In the genomic region with DNA sequence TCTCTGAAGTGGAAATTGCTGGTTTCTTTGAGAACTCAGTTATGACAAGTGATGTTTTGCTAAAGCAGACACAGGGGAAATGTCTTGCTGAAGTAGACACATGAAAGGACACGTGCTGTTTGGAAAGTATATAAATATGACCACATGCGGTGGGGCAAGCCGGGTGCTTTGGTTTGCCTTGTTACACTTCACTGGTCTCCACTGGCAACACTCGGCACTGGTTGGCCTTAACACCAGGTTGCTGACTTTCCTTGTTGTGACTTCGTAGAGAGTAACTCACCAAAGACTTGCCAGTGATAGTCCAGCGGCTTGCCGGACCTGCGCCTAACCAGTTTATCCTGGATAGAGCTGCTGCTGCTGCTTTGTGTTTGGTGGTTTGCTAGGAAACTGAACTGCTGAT, we compare ENCODE assay signal across 25 mouse cellular contexts. TPM values are rescaled to one million over a fixed set of nuclear protein-coding genes. Genes with fewer than 3 reads are reported as not detected.
A peak's percentile ranks its signal among the peaks of the same experiment; 100 is the strongest.
DNase-seq lines count a peak whose midpoint lies in the region; ATAC-seq and TF ChIP-seq lines count a peak whose summit lies in the region.
"Had no signal": no experiment of that assay in that cellular context is flagged by ENCODE, and none has a peak within 500 bp of the region (broad histone marks: within the 10 kb centered on the region; RNA-seq: fewer than 3 reads in every experiment).

No protein-coding gene starts in this region.

- WGBS in heart, adult 2 months: 74% methylated on average over 8 of the region's 8 CpGs
- 78% methylated on average over 8 of the region's 8 CpGs for WGBS in kidney, embryonic 16.5 days
- 70% methylated on average over 8 of the region's 8 CpGs for WGBS in lung, adult 2 months

- no peak for ATAC-seq in kidney, embryonic 16.5 days (ENCODE audit: low FRiP score, low TSS enrichment)
- peak; percentile 15; the same call in 1 of the 2 replicates for ATAC-seq in neutrophil, adult 5-6 weeks (ENCODE audit: extremely low read depth, insufficient number of reproducible peaks, low FRiP score, poor library complexity, severe bottlenecking)
- ATAC-seq: forebrain, embryonic 16.5 days; intestine, postnatal 0 days; midbrain, embryonic 16.5 days had no signal

- no peak overlapping the region for H3K4me3 ChIP-seq in heart, adult 2 months
- no peak overlapping the region for H3K4me3 ChIP-seq in kidney, embryonic 16.5 days (ENCODE audit: low read length)
- H3K4me3 ChIP-seq in lung, adult 2 months (replicated peaks; ENCODE audit: extremely low read depth, low read depth, low read length): no peak overlapping the region
- H3K4me3 ChIP-seq: embryonic facial prominence, embryonic 15.5 days; hindbrain, embryonic 12.5 days; limb, embryonic 15.5 days; midbrain, embryonic 10.5 days; myocyte had no signal

- no peak for TF ChIP-seq CTCF in heart, adult 2 months (IDR thresholded peaks at IDR 0.05)
- TF ChIP-seq CTCF in lung, adult 2 months (IDR thresholded peaks at IDR 0.05; ENCODE audit: insufficient read depth, low read length): no peak

- no peak for TF ChIP-seq EP300 in heart, adult 2 months (IDR thresholded peaks at IDR 0.05; ENCODE audit: insufficient read depth, low read depth, low read length)

- no peaks in the 10 kb centered on the region for H3K79me2 ChIP-seq in heart, adult 2 months (replicated peaks; ENCODE audit: control insufficient read depth, insufficient read depth, low read length)

- H3K4me1 ChIP-seq in heart, adult 2 months (ENCODE audit: control insufficient read depth, insufficient read depth, low read length): peaks cover 5% of the 10 kb centered on the region
- H3K4me1 ChIP-seq in kidney, embryonic 16.5 days (ENCODE audit: insufficient read depth, low read length): no peaks in the 10 kb centered on the region
- H3K4me1 ChIP-seq in lung, adult 2 months (ENCODE audit: control insufficient read depth, insufficient read depth, low read length): peaks cover 11% of the 10 kb centered on the region
- H3K4me1 ChIP-seq: embryonic facial prominence, embryonic 15.5 days; hindbrain, embryonic 12.5 days; limb, embryonic 15.5 days; midbrain, embryonic 10.5 days had no signal

- H3K4me2 ChIP-seq in kidney, embryonic 16.5 days (replicated peaks; ENCODE audit: low read depth, low read length): no peak overlapping the region
- H3K4me2 ChIP-seq: embryonic facial prominence, embryonic 15.5 days; heart, embryonic 11.5 days; hindbrain, embryonic 12.5 days; limb, embryonic 15.5 days; lung, embryonic 14.5 days had no signal

- H3K9me3 ChIP-seq in kidney, embryonic 16.5 days (ENCODE audit: low read length): no peaks in the 10 kb centered on the region
- H3K9me3 ChIP-seq: embryonic facial prominence, embryonic 15.5 days; hindbrain, embryonic 12.5 days; limb, embryonic 15.5 days; midbrain, embryonic 10.5 days had no signal

- no peaks in the 10 kb centered on the region; the same call in none of the 2 replicates for H3K36me3 ChIP-seq in heart, adult 2 months (ENCODE audit: control insufficient read depth, insufficient read depth, low read length)
- H3K36me3 ChIP-seq in kidney, embryonic 16.5 days (ENCODE audit: insufficient read depth, low read length): peaks cover 2% of the 10 kb centered on the region; the same call in 1 of the 2 replicates
- H3K36me3 ChIP-seq: embryonic facial prominence, embryonic 15.5 days; midbrain, embryonic 10.5 days had no signal

- intact Hi-C loops in heart, adult 2 months (cut with DNase I): no loop called here

- no peaks in the 10 kb centered on the region for H3K27me3 ChIP-seq in heart, adult 2 months (ENCODE audit: control insufficient read depth, insufficient read depth, low read length)
- H3K27me3 ChIP-seq in kidney, embryonic 16.5 days (ENCODE audit: insufficient read depth, low read length): no peaks in the 10 kb centered on the region
- H3K27me3 ChIP-seq: embryonic facial prominence, embryonic 15.5 days; hindbrain, embryonic 12.5 days; limb, embryonic 15.5 days had no signal

- H3K9ac ChIP-seq in heart, adult 2 months (ENCODE audit: low read depth, low read length): no peak overlapping the region
- H3K9ac ChIP-seq in kidney, embryonic 16.5 days (replicated peaks; ENCODE audit: low read length): no peak overlapping the region
- H3K9ac ChIP-seq: embryonic facial prominence, embryonic 15.5 days; hindbrain, embryonic 12.5 days; limb, embryonic 15.5 days; lung, embryonic 14.5 days had no signal

- no peak for DNase-seq in heart, adult 2 months
- DNase-seq in heart, postnatal 4 days: no peak
- peak; percentile 75 for DNase-seq in kidney, adult 9 months
- peak; percentile 47 for DNase-seq in lung, postnatal 36 days
- no peak for DNase-seq in lung, adult 2 months
- DNase-seq in layer of hippocampus, postnatal 36 days: no peak
- DNase-seq: adrenal gland, postnatal 25 days; cerebellum, adult 9-10 months; gastrocnemius, postnatal 10 days; heart, postnatal 10 days; layer of hippocampus, adult 9-11 months; left cerebral cortex, postnatal 4 days; lung, embryonic 14.5 days had no signal

- TF ChIP-seq POLR2A in heart, adult 2 months (IDR thresholded peaks at IDR 0.05; ENCODE audit: insufficient read depth, low read depth, low read length): no peak
- no peak for TF ChIP-seq POLR2A in lung, adult 2 months (IDR thresholded peaks at IDR 0.05; ENCODE audit: borderline replicate concordance, extremely low read depth, low read depth, low read length)

- H3K27ac ChIP-seq in heart, adult 2 months: peak overlapping the region; percentile 53
- no peak overlapping the region for H3K27ac ChIP-seq in kidney, embryonic 16.5 days (ENCODE audit: low read length)
- H3K27ac ChIP-seq: embryonic facial prominence, embryonic 15.5 days; hindbrain, embryonic 12.5 days; limb, embryonic 15.5 days; midbrain, embryonic 10.5 days had no signal

RNA-seq across cellular contexts. Expression of a gene that starts 20.7 kb away (rescaled TPM):
- 10 to 100 TPM; 64.9 to 68.9 TPM for total RNA-seq in heart, adult 2 months (2021)
- polyA plus RNA-seq in heart, adult 2 months (2012; rRNA removed): 38.6 and 88.3 TPM in 2 replicates
- 10 to 100 TPM; 45.8 to 46.0 TPM for total RNA-seq in heart, postnatal 4 days (2021)
- 57.7 and 68.8 TPM in 2 replicates for polyA plus RNA-seq in kidney, embryonic 16.5 days (2015; fragmentation: Nextera tagmentation; extraction: Ambion mirVana)
- 5.5 and 11.5 TPM in 2 replicates for polyA plus RNA-seq in lung, adult 2 months (2012; rRNA removed)
- 27.3 and 27.8 TPM in 2 replicates for total RNA-seq in neutrophil, adult 5-6 weeks (2017)
- total RNA-seq in layer of hippocampus, postnatal 36 days (2021): 10 to 100 TPM; 22.9 to 25.2 TPM

RNA-seq across cellular contexts. Expression of a gene that starts 20.8 kb away (rescaled TPM):
- 1 to 10 TPM; 1.7 to 2.0 TPM for total RNA-seq in heart, adult 2 months (2021)
- polyA plus RNA-seq in heart, adult 2 months (2012; rRNA removed): 0.31 and 0.59 TPM in 2 replicates
- 1 to 10 TPM; 2.5 to 3.0 TPM for total RNA-seq in heart, postnatal 4 days (2021)
- polyA plus RNA-seq in kidney, embryonic 16.5 days (2015; fragmentation: Nextera tagmentation; extraction: Ambion mirVana): 1.5 and 2.2 TPM in 2 replicates
- polyA plus RNA-seq in lung, adult 2 months (2012; rRNA removed): 0.54 and 0.73 TPM in 2 replicates
- 1.6 and 2.3 TPM in 2 replicates for total RNA-seq in neutrophil, adult 5-6 weeks (2017)
- total RNA-seq in layer of hippocampus, postnatal 36 days (2021): 10 to 100 TPM; 12.4 to 12.5 TPM
- polyA plus RNA-seq: small intestine, adult 2 months had no signal

RNA-seq across cellular contexts. Expression of a gene that starts 26.5 kb away (rescaled TPM):
- 10 to 100 TPM in 1 of 2 experiments, 1 to 10 TPM in 1; 9.8 to 13.2 TPM for total RNA-seq in heart, adult 2 months (2021)
- 4.1 and 6.8 TPM in 2 replicates for polyA plus RNA-seq in heart, adult 2 months (2012; rRNA removed)
- total RNA-seq in heart, postnatal 4 days (2021): 1 to 10 TPM; 4.0 to 4.3 TPM
- 4.0 and 4.6 TPM in 2 replicates for polyA plus RNA-seq in kidney, embryonic 16.5 days (2015; fragmentation: Nextera tagmentation; extraction: Ambion mirVana)
- polyA plus RNA-seq in lung, adult 2 months (2012; rRNA removed): 1.9 and 2.5 TPM in 2 replicates
- total RNA-seq in neutrophil, adult 5-6 weeks (2017): 1.7 and 2.4 TPM in 2 replicates
- 10 to 100 TPM; 11.1 to 12.1 TPM for total RNA-seq in layer of hippocampus, postnatal 36 days (2021)

RNA-seq across cellular contexts. Expression of a gene that starts 26.6 kb away (rescaled TPM):
- total RNA-seq in heart, adult 2 months (2021): 100 to 1,000 TPM in 1 of 2 experiments, 10 to 100 TPM in 1; 91.8 to 102 TPM
- polyA plus RNA-seq in heart, adult 2 months (2012; rRNA removed): 104 and 119 TPM in 2 replicates
- 10 to 100 TPM; 91.6 to 94.9 TPM for total RNA-seq in heart, postnatal 4 days (2021)
- 54.3 and 56.0 TPM in 2 replicates for polyA plus RNA-seq in kidney, embryonic 16.5 days (2015; fragmentation: Nextera tagmentation; extraction: Ambion mirVana)
- 23.7 and 31.8 TPM in 2 replicates for polyA plus RNA-seq in lung, adult 2 months (2012; rRNA removed)
- 5.6 and 8.1 TPM in 2 replicates for total RNA-seq in neutrophil, adult 5-6 weeks (2017)
- 10 to 100 TPM; 24.6 to 25.3 TPM for total RNA-seq in layer of hippocampus, postnatal 36 days (2021)

RNA-seq across cellular contexts. Expression of a gene that starts 28.9 kb away (rescaled TPM):
- 10 to 100 TPM in 1 of 2 experiments, 1 to 10 TPM in 1; 8.4 to 11.7 TPM for total RNA-seq in heart, adult 2 months (2021)
- polyA plus RNA-seq in heart, adult 2 months (2012; rRNA removed): 3.7 and 6.6 TPM in 2 replicates
- 10 to 100 TPM; 11.3 to 13.5 TPM for total RNA-seq in heart, postnatal 4 days (2021)
- polyA plus RNA-seq in kidney, embryonic 16.5 days (2015; fragmentation: Nextera tagmentation; extraction: Ambion mirVana): 22.3 and 23.0 TPM in 2 replicates
- polyA plus RNA-seq in lung, adult 2 months (2012; rRNA removed): 3.8 and 5.4 TPM in 2 replicates
- total RNA-seq in neutrophil, adult 5-6 weeks (2017): 42.5 and 51.9 TPM in 2 replicates
- 10 to 100 TPM; 13.9 to 14.9 TPM for total RNA-seq in layer of hippocampus, postnatal 36 days (2021)

Comparison
In these comparisons a context has a peak if more than half of its experiments do, and no peak if none do; other contexts are left out.
1. DNase-seq: peak in kidney, adult 9 months (single experiment) and lung, postnatal 36 days (single experiment); none in heart, adult 2 months (0 of 2), heart, postnatal 4 days (single experiment), lung, adult 2 months (single experiment) and layer of hippocampus, postnatal 36 days (0 of 2).